Mouse (Mus musculus) forebrain, embryonic 14.5 days (tissue): ENCODE measurements around the gene Coq10b. TPM values are rescaled to one million over a fixed set of nuclear protein-coding genes. Genes with fewer than 3 reads are reported as not detected.

Experiments
- ATAC-seq: fragments of 200-750 bp; cut with Nextera tagmentation; 2 replicates; pipeline ENCODE4 v1.8.0; 2017; ENCODE audit warnings: mild to moderate bottlenecking, moderate library complexity
- DNase-seq: peaks from one replicate; pipeline ENCODE4 v3.0.0-alpha.2; 2015; ENCODE audit warnings: low spot score
- H3K27ac ChIP-seq: fragments of 300-500 bp; sonication (generic); 2 replicates; pipeline ENCODE4 v1.5.1; 2014; ENCODE audit warnings: low read depth, mild to moderate bottlenecking, control low read depth, low read length, moderate library complexity
- H3K27me3 ChIP-seq: fragments of 300-500 bp; sonication (generic); replicated peaks from 2 replicates; pipeline ENCODE4 v1.6.1; 2014; ENCODE audit warnings: low read length, control low read depth, mixed read lengths; ENCODE audit not compliant: control insufficient read depth, insufficient read depth
- H3K36me3 ChIP-seq: fragments of 300-500 bp; sonication (generic); 2 replicates; pipeline ENCODE4 v1.6.1; 2014; ENCODE audit warnings: low read length, control low read depth; ENCODE audit not compliant: control insufficient read depth, insufficient read depth
- H3K4me1 ChIP-seq: fragments of 300-500 bp; sonication (generic); 2 replicates; pipeline ENCODE4 v1.6.1; 2014; ENCODE audit warnings: antibody characterized with exemption, low read length, control low read depth; ENCODE audit not compliant: control insufficient read depth, insufficient read depth
- H3K4me2 ChIP-seq: fragments of 300-500 bp; sonication (generic); 2 replicates; pipeline ENCODE4 v1.6.1; 2014; ENCODE audit warnings: mild to moderate bottlenecking, control low read depth, low read length
- H3K4me3 ChIP-seq: fragments of 300-500 bp; sonication (generic); 2 replicates; pipeline ENCODE4 v1.5.1; 2014; ENCODE audit warnings: low read depth, low read length, control low read depth
- H3K9ac ChIP-seq: fragments of 300-500 bp; sonication (generic); 2 replicates; pipeline ENCODE4 v1.6.1; 2014; ENCODE audit warnings: mild to moderate bottlenecking, low read length, control low read depth, moderate library complexity
- H3K9me3 ChIP-seq: fragments of 300-500 bp; sonication (generic); replicated peaks from 2 replicates; pipeline ENCODE4 v1.6.1; 2016; ENCODE audit warnings: low read length, control low read depth, mixed read lengths; ENCODE audit not compliant: control insufficient read depth
- WGBS: fragments of 180-500 bp; shearing (Covaris S2); extraction: QIAGEN DNeasy Blood & Tissue Kit; methylation state at CpG from one replicate; pipeline ENCODE4 v1.1.7; 2014; 5-methylcytosine and 5-hydroxymethylcytosine counted together
- polyA plus RNA-seq: library from polyadenylated mRNA; unstranded; fragments of >200 nt; fragmentation: Nextera tagmentation; extraction: Ambion mirVana; gene quantifications from 2 replicates; pipeline ENCODE4 v1.2.1, GENCODE M21; 2014

Gene Coq10b
- polyA plus RNA-seq, 1 experiment from 2014 or later, result 39.5 TPM

GRCm38 (mm10) chr1:55075652-55076394 is 23.3 kb downstream of the Coq10b start:
- Histone ChIP-seq H3K9ac (no peak overlapping the region), H3K36me3 (peaks cover 61% of the 10 kb centered on the region), H3K27ac (no peak overlapping the region), H3K4me2 (no peak overlapping the region), H3K27me3 (no peaks in the 10 kb centered on the region), H3K4me1 (no peaks in the 10 kb centered on the region), H3K4me3 (no peak overlapping the region), H3K9me3 (no peaks in the 10 kb centered on the region)
- DNase-seq (no peak), ATAC-seq (no peak)
- 76% methylated on average over 5 of the region's 5 CpGs for WGBS

GRCm38 (mm10) chr1:55076395-55076743 is 23.8 kb downstream of the Coq10b start:
- peaks cover 62% of the 10 kb centered on the region for H3K36me3 ChIP-seq
- no peak for ATAC-seq

GRCm38 (mm10) chr1:55076849-55077516 is 24.4 kb downstream of the Coq10b start:
- no peak for DNase-seq
- H3K36me3 ChIP-seq, result peaks cover 61% of the 10 kb centered on the region

More at GRCm38 (mm10) chr1:55076395-55076743, 23.8 kb downstream of the Coq10b start:
- Histone ChIP-seq H3K4me3 (no peak overlapping the region), H3K4me1 (no peaks in the 10 kb centered on the region), H3K9me3 (no peaks in the 10 kb centered on the region), H3K4me2 (no peak overlapping the region), H3K27ac (no peak overlapping the region), H3K9ac (no peak overlapping the region), H3K27me3 (no peaks in the 10 kb centered on the region)
- no peak for DNase-seq

GRCm38 (mm10) chr1:55079677-55080076 is 27.1 kb downstream of the Coq10b start:
- 97% methylated on average over 4 of the region's 4 CpGs for WGBS
- Histone ChIP-seq H3K36me3 (peaks cover 78% of the 10 kb centered on the region), H3K4me2 (no peak overlapping the region), H3K4me1 (no peaks in the 10 kb centered on the region), H3K4me3 (no peak overlapping the region), H3K9ac (no peak overlapping the region), H3K27ac (no peak overlapping the region), H3K9me3 (no peaks in the 10 kb centered on the region), H3K27me3 (no peaks in the 10 kb centered on the region)
- ATAC-seq (no peak), DNase-seq (no peak)

More at GRCm38 (mm10) chr1:55076849-55077516, 24.4 kb downstream of the Coq10b start:
- no peaks in the 10 kb centered on the region for H3K4me1 ChIP-seq
- H3K9ac ChIP-seq, result no peak overlapping the region
- H3K27me3 ChIP-seq, result no peaks in the 10 kb centered on the region
- H3K9me3 ChIP-seq, result no peaks in the 10 kb centered on the region
- no peak overlapping the region for H3K4me3 ChIP-seq
- WGBS, result 94% methylated on average over 2 of the region's 2 CpGs
- no peak overlapping the region for H3K4me2 ChIP-seq
- no peak overlapping the region for H3K27ac ChIP-seq
- ATAC-seq, result no peak

GRCm38 (mm10) chr1:55082106-55082505 is 29.5 kb downstream of the Coq10b start:
- H3K4me2 ChIP-seq, result no peak overlapping the region

GRCm38 (mm10) chr1:55085781-55086366 is 33.3 kb downstream of the Coq10b start:
- H3K4me1 ChIP-seq, result peaks cover 28% of the 10 kb centered on the region
- 51% methylated on average over 7 of the region's 7 CpGs for WGBS
- 0 out of 2 replicates have a peak overlapping the region, but pooled peaks have one; percentile 29 for H3K9ac ChIP-seq
- H3K27me3 ChIP-seq, result no peaks in the 10 kb centered on the region
- no peak overlapping the region for H3K27ac ChIP-seq
- no peak for DNase-seq
- H3K4me3 ChIP-seq, result no peak overlapping the region
- ATAC-seq, result no peak
- no peaks in the 10 kb centered on the region for H3K9me3 ChIP-seq
- H3K36me3 ChIP-seq, result peaks cover 55% of the 10 kb centered on the region
- peak overlapping the region; percentile 92 for H3K4me2 ChIP-seq

More at GRCm38 (mm10) chr1:55082106-55082505, 29.5 kb downstream of the Coq10b start:
- Histone ChIP-seq H3K36me3 (peaks cover 81% of the 10 kb centered on the region), H3K4me3 (no peak overlapping the region), H3K27ac (no peak overlapping the region), H3K27me3 (no peaks in the 10 kb centered on the region), H3K9me3 (no peaks in the 10 kb centered on the region), H3K4me1 (peaks cover 16% of the 10 kb centered on the region), H3K9ac (no peak overlapping the region)
- ATAC-seq, result no peak
- peak; percentile 3 for DNase-seq
- 60% methylated on average over 1 of the region's 1 CpGs for WGBS

- peaks cover 28% of the 10 kb centered on the region for H3K4me1 ChIP-seq
- peaks cover 53% of the 10 kb centered on the region for H3K36me3 ChIP-seq
- ATAC-seq (no peak; the same call in 1 of the 2 replicates), DNase-seq (peak; percentile 25)
- H3K27ac ChIP-seq, result peak overlapping the region; percentile 91
- peak overlapping the region; percentile 94 for H3K4me3 ChIP-seq
- H3K9ac ChIP-seq, result peak overlapping the region; percentile 95
- 1% methylated on average over 13 of the region's 13 CpGs for WGBS
- peak overlapping the region; percentile 92 for H3K4me2 ChIP-seq
- no peaks in the 10 kb centered on the region for H3K9me3 ChIP-seq
- no peaks in the 10 kb centered on the region for H3K27me3 ChIP-seq
Observed at GRCm38 (mm10) chr1:55086868-55087400, 34.4 kb downstream of the Coq10b start.

DNA sequence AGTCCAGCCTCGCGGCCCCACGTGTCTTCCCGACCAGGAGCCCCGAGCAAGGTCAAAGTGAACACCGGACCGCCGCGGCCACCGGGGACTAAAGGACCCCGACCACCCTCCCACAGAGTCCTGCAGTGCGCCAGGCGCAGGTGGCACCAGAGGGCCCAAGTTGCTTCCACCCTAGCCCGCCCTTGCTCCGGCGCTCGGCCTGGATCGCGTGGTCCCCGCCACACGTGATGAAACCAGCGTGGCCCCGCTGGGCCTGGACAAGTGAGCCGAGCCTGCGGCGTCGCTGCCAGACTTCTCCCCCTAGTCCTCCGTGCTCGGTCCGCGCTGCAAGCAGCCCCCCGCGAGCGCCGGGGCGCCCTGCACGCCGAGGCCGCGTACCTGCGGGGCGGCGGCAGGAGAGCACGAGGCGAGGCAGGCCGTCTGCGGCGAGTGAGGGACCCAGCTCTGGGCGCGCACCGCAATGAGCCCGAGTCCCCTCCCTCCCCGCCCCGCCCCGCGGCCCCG is 34.9 kb downstream of the Coq10b start:
- Histone ChIP-seq H3K9ac (peak overlapping the region; percentile 95), H3K9me3 (no peaks in the 10 kb centered on the region), H3K4me1 (peaks cover 28% of the 10 kb centered on the region), H3K27ac (peak overlapping the region; percentile 91), H3K27me3 (no peaks in the 10 kb centered on the region), H3K36me3 (peaks cover 52% of the 10 kb centered on the region), H3K4me3 (peak overlapping the region; percentile 94), H3K4me2 (peak overlapping the region; percentile 92)
- under 1% methylated on average over 51 of the region's 57 CpGs for WGBS
- DNase-seq, result no peak
- peak; percentile 59 for ATAC-seq
